Mouse (Mus musculus) bone marrow macrophage, adult 2 months (primary cell): Measurements from ENCODE around the gene Gid4.

Source experiments
- CTCF ChIP-seq: IDR thresholded peaks from 2 replicates; pipeline ENCODE4 v1.5.1; 2012; ENCODE audit warnings: low read depth, mild to moderate bottlenecking, low read length, moderate library complexity
- POLR2A ChIP-seq: IDR thresholded peaks from 2 replicates; pipeline ENCODE4 v1.6.1; 2012; ENCODE audit warnings: mild to moderate bottlenecking, low read depth, low read length, borderline replicate concordance

GRCm38 (mm10) chr11:60383518-60383917 lies 33.4 kb upstream of the Gid4 start:
- TF ChIP-seq POLR2A (no peak), CTCF (no peak)
